Mouse (Mus musculus): ENCODE measurements around the gene Cxcr5. TPM values are rescaled to one million over a fixed set of nuclear protein-coding genes. Genes with fewer than 3 reads are reported as not detected.
A peak's percentile ranks its signal among the peaks of the same experiment; 100 is the strongest.

The Cxcr5 gene
- total RNA-seq (2021): not detected
- long read RNA-seq, experiment 1: 0 reads
- long read RNA-seq, experiment 2, partial matches to known transcripts: 0 of 1 reads
- long read RNA-seq, experiment 2, other reads (novel, unspliced or antisense): 1 of 1 reads

GRCm38 (mm10) chr9:44561597-44561996 is at the start of gene Cxcr5:
TSS of gene Cxcr5 (minus strand) at chr9:44561877.
- intact Hi-C loops (cut with DNase I): no loop called here

GRCm38 (mm10) chr9:44610371-44610770 is 48.7 kb upstream of the Cxcr5 start:
- DNase-seq (ENCODE audit: low spot score in 2 of 2): no peak
- intact Hi-C loops (cut with DNase I): no loop called here

More at GRCm38 (mm10) chr9:44561597-44561996, at the start of gene Cxcr5:
- no peak for DNase-seq (ENCODE audit: low spot score in 2 of 2)

- intact Hi-C loops (cut with DNase I): no loop called here
- DNase-seq (ENCODE audit: low spot score in 2 of 2): no peak
These were observed 45.6 kb upstream of the Cxcr5 start for GRCm38 (mm10) chr9:44607306-44607705.

GRCm38 (mm10) chr9:44606646-44607045 is 45.0 kb upstream of the Cxcr5 start:
- DNase-seq (ENCODE audit: low spot score in 2 of 2): no peak
- intact Hi-C loops (cut with DNase I): no loop called here

GRCm38 (mm10) chr9:44605616-44606165 is 44.0 kb upstream of the Cxcr5 start:
- intact Hi-C loops (cut with DNase I): no loop called here
- DNase-seq (ENCODE audit: low spot score in 2 of 2): no peak

GRCm38 (mm10) chr9:44604779-44605615 is 43.3 kb upstream of the Cxcr5 start, which contains the start of gene Ddx6:
TSS of gene Ddx6 (plus strand) at chr9:44604892.
- DNase-seq (ENCODE audit: low spot score in 2 of 2): peak; percentile 53 to 70
- intact Hi-C loops (cut with DNase I): no loop called here

- DNase-seq (ENCODE audit: low spot score in 2 of 2): peak; percentile 79 to 81
These were observed 42.7 kb upstream of the Cxcr5 start for GRCm38 (mm10) chr9:44604290-44604778.

GRCm38 (mm10) chr9:44603454-44604289 is 42.0 kb upstream of the Cxcr5 start:
- intact Hi-C loops (cut with DNase I): no loop called here

More at GRCm38 (mm10) chr9:44604290-44604778, 42.7 kb upstream of the Cxcr5 start:
- intact Hi-C loops (cut with DNase I): no loop called here

GRCm38 (mm10) chr9:44602766-44603165 is 41.1 kb upstream of the Cxcr5 start:
- intact Hi-C loops (cut with DNase I): no loop called here
- DNase-seq (ENCODE audit: low spot score in 2 of 2): no peak

More at GRCm38 (mm10) chr9:44603454-44604289, 42.0 kb upstream of the Cxcr5 start:
- peak; percentile 63 to 84 for DNase-seq (ENCODE audit: low spot score in 2 of 2)

- no peak for DNase-seq (ENCODE audit: low spot score in 2 of 2)
- intact Hi-C loops (cut with DNase I): no loop called here
These were observed 39.1 kb upstream of the Cxcr5 start for GRCm38 (mm10) chr9:44600801-44601200.

GRCm38 (mm10) chr9:44599616-44600015 is 37.9 kb upstream of the Cxcr5 start:
- intact Hi-C loops (cut with DNase I): loop anchor here (5.0 kb wide), 1 partner anchor 87 kb away; no protein-coding TSS in a partner anchor
- DNase-seq (ENCODE audit: low spot score in 2 of 2): no peak

- peak in 1 of 2 experiments; percentile 9 for DNase-seq (ENCODE audit: low spot score in 2 of 2)
- intact Hi-C loops (cut with DNase I): loop anchor here (5.0 kb wide), 1 partner anchor 87 kb away; no protein-coding TSS in a partner anchor
These were observed 37.3 kb upstream of the Cxcr5 start for GRCm38 (mm10) chr9:44598899-44599495.

- intact Hi-C loops (cut with DNase I): loop anchor here (5.0 kb wide), 1 partner anchor 85 kb away; no protein-coding TSS in a partner anchor
- DNase-seq (ENCODE audit: low spot score in 2 of 2): no peak
These were observed 36.1 kb upstream of the Cxcr5 start for GRCm38 (mm10) chr9:44597742-44598141.

- no peak for DNase-seq (ENCODE audit: low spot score in 2 of 2)
- intact Hi-C loops (cut with DNase I): loop anchor here (5.0 kb wide), 1 partner anchor 83 kb away; no protein-coding TSS in a partner anchor
These were observed 33.9 kb upstream of the Cxcr5 start for GRCm38 (mm10) chr9:44595537-44595930.

- no peak for DNase-seq (ENCODE audit: low spot score in 2 of 2)
- intact Hi-C loops (cut with DNase I): loop anchor here (5.0 kb wide), 1 partner anchor 83 kb away; no protein-coding TSS in a partner anchor
These were observed 33.3 kb upstream of the Cxcr5 start for GRCm38 (mm10) chr9:44594901-44595536.

- intact Hi-C loops (cut with DNase I): no loop called here
- no peak for DNase-seq (ENCODE audit: low spot score in 2 of 2)
These were observed 32.2 kb upstream of the Cxcr5 start for GRCm38 (mm10) chr9:44593886-44594285.

GRCm38 (mm10) chr9:44593221-44593620 is 31.5 kb upstream of the Cxcr5 start:
- intact Hi-C loops (cut with DNase I): no loop called here
- DNase-seq (ENCODE audit: low spot score in 2 of 2): no peak

- DNase-seq (ENCODE audit: low spot score in 2 of 2): no peak
- intact Hi-C loops (cut with DNase I): no loop called here
These were observed 30.0 kb upstream of the Cxcr5 start for GRCm38 (mm10) chr9:44591595-44592188.

Measured in left cerebral cortex, postnatal 14 days (tissue).